Mouse (Mus musculus): ENCODE measurements at regions not wholly inside any gene's neighbourhood (a gene's known extent, or its start where the extent isn't known, plus 50 kb on each side); places are given as distances from the start of the nearest gene placed in this dataset.

- DNase-seq (ENCODE audit: low spot score in 2 of 2): no peak
These were observed 1248.4 kb downstream of the Hace1 start for GRCm38 (mm10) chr10:46826012-46826411.

- DNase-seq (ENCODE audit: low spot score in 2 of 2): no peak
These were observed 1249.0 kb downstream of the Hace1 start for GRCm38 (mm10) chr10:46826639-46827038.

GRCm38 (mm10) chr10:46827109-46827812 lies 1249.6 kb downstream of the Hace1 start:
- DNase-seq (ENCODE audit: low spot score in 2 of 2): no peak

GRCm38 (mm10) chr10:46828164-46828563 lies 1250.5 kb downstream of the Hace1 start:
- DNase-seq (ENCODE audit: low spot score in 2 of 2): no peak

GRCm38 (mm10) chr10:46845578-46846314 lies 1268.1 kb downstream of the Hace1 start:
- no peak for DNase-seq (ENCODE audit: low spot score in 2 of 2)
